Mouse (Mus musculus) heart, adult 9 months (tissue): ENCODE measurements at regions not wholly inside any gene's neighbourhood (a gene's known extent, or its start where the extent isn't known, plus 50 kb on each side); places are given as distances from the start of the nearest gene placed in this dataset.

Source experiments
- DNase-seq, 2 experiments: peaks; one replicate each; pipeline ENCODE4 v3.0.0; 2022; ENCODE audit warnings: low spot score in 2 of 2

DNA sequence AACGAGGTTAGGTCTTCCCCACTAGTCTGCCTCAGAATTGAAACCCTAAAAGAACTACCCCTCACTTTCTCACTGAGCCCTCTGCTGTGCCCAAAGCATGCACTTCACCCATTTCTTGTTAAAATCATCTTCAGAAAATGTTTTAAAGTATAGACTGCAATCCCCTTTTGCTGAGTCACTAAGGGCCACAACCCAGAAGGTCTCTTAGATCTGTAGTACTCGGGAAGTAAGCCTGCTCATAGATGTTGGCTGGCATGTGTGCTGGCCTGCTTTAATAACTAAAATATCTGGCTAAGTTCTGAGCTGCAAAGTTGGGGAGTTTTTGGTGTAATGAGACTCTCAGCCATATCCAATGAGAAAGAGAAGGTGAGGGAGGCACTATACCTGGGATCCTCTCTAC lies 329.9 kb downstream of the Insc start:
- no peak for DNase-seq

- no peak for DNase-seq
Measured at GRCm38 (mm10) chr7:115076781-115077180, 333.3 kb downstream of the Insc start.

- DNase-seq, result peak in 1 of 2 experiments; percentile 6
Measured at GRCm38 (mm10) chr7:115084711-115085380, 341.4 kb downstream of the Insc start.

- no peak for DNase-seq
Measured at GRCm38 (mm10) chr7:115086542-115087448, 343.3 kb downstream of the Insc start.

GRCm38 (mm10) chr7:115092481-115093050 lies 349.1 kb downstream of the Insc start:
- no peak for DNase-seq

DNA sequence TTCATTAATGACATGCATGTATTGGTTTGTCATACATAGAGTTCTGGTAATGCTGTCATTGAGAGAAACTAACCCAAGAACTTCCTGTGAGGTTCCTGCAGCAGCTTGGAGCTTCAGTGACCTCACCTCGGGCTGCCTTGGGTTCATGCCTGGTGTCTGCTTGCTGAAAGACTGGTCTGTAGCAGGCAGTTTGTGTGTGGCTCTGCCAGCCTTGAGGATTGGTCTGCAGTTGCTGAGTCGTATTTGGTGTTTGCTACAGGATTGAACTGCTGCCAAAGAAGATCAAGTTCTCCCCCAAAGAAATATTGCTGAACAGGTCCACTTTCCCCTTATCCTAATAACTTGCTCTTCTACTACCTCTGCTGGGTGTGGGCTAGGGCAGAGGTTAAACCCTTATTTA lies 362.5 kb downstream of the Insc start:
- no peak for DNase-seq

DNA sequence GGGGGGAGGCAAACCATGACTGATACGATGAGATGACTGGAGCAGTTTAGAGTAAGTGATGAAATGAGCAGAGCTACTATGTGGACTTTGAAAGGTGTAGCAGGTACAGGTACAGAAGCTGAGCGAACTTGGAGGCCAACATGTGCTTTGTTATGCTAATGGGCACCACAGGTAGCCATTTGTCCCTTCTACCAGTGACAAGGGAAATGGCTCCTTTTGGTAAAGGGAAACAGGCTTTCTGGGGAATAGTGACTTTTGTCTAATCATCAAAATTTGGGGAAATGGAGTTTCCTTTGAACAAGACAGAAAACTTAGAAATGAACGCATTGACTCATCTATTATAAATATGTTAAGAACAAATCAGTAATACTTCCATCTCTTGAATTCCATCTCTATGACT lies 368.8 kb downstream of the Insc start:
- DNase-seq, result no peak

DNA sequence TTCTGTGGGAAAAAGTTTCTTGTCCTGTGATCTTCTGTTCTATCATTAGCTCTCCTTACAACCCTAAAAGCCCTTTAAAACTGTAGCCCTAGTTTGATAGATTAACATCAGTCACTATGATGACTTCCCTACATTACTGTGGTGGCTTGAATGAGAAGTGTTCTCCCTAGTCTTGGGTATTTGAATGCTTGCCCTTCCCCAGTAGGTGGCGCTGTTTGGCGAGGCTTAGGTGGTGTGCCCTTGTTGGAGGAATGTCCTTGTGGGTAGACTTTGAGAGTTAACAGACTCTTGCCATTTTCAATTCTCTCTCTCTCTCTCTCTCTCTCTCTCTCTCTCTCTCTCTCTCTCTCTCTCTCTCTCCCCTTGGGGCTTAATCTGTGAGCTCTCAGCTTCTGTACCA lies 379.8 kb downstream of the Insc start:
- DNase-seq, result no peak

GRCm38 (mm10) chr7:115129001-115129400 lies 385.5 kb downstream of the Insc start:
- no peak for DNase-seq

- DNase-seq, result no peak
Measured at GRCm38 (mm10) chr7:115131259-115131969, 387.9 kb downstream of the Insc start.

GRCm38 (mm10) chr7:115131970-115132551 lies 388.6 kb downstream of the Insc start:
- DNase-seq, result no peak

DNA sequence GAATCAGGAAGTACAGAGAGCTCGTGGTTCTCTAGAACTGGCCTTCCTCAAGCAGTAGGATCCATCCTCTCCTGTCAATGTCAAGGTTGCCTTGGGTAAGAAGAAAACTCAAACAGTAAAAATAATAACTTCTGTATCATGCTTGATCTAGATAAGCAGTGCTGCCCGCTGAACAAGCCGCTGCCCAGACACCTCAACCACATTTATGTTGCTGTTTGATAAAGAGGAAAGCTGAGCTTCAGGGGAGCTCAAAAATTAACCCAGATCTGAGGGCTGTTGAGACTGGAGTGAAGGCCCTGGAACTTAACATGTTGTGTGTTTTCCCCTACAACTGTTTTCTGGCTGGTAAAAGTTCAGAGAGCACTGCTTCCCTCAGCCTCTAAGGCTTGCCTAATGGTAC lies 389.1 kb downstream of the Insc start:
- no peak for DNase-seq

DNA sequence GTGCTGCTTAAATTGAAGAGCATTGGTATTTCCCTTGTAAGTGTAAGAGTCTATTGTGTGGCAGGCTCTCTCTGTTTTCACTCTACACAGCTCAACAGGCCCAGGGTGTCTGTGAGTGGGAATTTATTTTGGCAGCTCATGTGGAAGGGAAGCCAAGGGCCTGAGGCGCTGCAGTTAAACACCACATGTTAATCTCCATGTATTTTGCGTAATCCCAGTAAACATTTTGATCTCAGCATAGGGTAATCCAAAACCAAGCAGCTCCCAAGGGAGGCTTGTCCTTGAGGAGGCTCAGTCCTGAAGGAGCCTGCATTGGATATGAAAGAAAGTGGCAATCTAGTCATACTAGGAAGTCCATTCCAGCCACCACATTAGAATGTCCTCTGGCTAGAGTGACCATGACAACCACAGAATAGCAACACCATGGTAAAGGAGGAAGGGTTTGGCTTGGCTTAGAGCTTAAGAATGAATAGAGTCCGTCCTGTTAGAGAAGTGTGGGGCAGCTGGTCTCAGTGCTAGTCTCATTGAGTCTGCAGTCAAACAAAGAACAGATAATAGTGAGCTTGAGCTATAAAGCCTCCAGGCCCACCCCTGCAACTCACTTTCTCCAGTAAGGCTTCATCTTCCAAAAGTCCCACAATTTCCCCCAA lies 391.6 kb downstream of the Insc start:
- DNase-seq, result peak; percentile 72 to 77

GRCm38 (mm10) chr7:115140286-115140685 lies 396.8 kb downstream of the Insc start:
- no peak for DNase-seq

- DNase-seq, result no peak
Measured at GRCm38 (mm10) chr7:115142163-115142562, 398.7 kb downstream of the Insc start.

- no peak for DNase-seq
Measured at GRCm38 (mm10) chr7:115144947-115145346, 401.5 kb downstream of the Insc start.

GRCm38 (mm10) chr7:115147352-115147977 lies 404.0 kb downstream of the Insc start:
- no peak for DNase-seq

DNA sequence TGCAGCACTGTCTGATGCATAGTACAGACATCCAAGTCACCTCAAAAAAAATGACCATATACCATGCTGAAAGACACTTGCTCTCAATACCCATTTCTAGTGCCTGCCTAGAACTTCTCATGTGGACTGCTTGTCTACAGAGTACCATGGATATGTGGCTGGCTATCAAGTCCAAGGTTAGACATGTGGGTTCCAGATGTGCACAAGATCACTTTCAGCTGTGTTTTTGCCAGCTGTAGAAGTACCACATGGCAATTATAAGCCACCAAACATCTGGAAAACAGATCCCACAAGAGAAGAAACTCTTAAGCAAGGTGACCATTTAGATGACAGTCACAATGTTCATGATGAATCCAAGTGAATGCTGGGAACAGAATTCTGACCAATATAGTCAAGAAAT lies 409.8 kb downstream of the Insc start:
- no peak for DNase-seq

DNA sequence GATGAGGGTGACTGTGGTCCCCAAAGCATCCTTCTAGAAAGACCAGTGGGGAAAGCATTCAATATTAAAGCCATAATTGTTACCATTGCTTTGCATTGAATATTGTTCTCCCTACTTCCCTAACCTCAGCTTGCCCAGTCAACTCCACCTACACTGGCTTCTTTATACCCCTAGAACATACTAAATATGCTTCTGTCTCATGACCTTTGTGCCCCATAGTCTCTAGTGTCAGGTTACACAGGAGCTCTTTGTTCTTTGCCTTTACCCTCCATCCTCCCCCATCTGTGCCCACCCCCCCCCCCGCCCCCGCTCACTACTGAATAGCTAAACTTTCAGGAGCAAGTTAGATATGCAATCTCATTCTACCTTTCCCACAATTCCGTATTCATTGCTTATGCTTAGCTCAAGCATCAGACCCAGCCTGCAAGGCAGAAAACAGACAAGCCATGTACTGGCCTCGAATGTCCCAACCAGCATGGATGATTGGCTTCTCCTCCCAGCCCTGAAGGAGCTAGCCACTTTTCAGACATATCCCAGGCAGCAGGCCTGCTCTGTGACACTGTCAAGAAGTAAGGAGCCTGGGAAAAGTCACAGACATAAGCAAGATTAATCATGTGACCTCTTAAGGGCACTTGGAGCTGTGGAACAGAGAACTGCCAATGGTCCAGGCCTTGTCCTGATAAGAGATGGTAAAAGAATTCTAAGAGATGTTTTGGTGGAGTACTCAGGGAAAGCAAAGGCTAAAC lies 410.4 kb downstream of the Insc start:
- no peak for DNase-seq

DNA sequence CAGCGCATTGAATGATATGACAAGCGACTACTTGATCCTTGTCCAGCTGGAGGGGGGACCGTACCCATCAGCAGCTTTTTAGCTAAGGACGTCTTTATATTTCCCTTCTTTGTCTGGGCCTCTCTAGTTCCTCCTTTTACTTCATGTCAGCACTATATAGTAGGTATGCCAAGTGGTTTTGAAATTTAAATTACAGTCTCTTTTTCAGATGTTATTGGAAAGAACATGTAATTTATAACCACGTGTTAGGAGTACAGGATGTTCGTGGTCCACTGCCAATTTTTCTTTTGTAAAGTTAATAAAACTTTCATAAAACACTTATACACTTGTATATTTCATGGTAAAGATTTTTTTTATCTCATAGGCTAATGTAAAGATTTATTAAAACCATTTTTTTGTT lies 426.5 kb downstream of the Insc start:
- DNase-seq, result no peak
